Mouse (Mus musculus) heart, embryonic 13.5 days (tissue): ENCODE results near the gene Frem1. TPM values are rescaled to one million over a fixed set of nuclear protein-coding genes. Genes with fewer than 3 reads are reported as not detected.

Experiments
- ATAC-seq: fragments of 200-750 bp; cut with Nextera tagmentation; 2 replicates; pipeline ENCODE4 v1.8.0; 2017; ENCODE audit warnings: moderate TSS enrichment; ENCODE audit not compliant: insufficient number of reproducible peaks, low FRiP score, low TSS enrichment; ENCODE audit errors: extremely low read depth
- H3K27ac ChIP-seq: fragments of 300-500 bp; sonication (generic); replicated peaks from 2 replicates; pipeline ENCODE4 v1.5.1; 2015; ENCODE audit warnings: moderate library complexity, mild to moderate bottlenecking, inconsistent platforms
- H3K27me3 ChIP-seq: fragments of 300-500 bp; sonication (generic); replicated peaks from 2 replicates; pipeline ENCODE4 v1.6.1; 2015; ENCODE audit warnings: mild to moderate bottlenecking, inconsistent platforms
- H3K36me3 ChIP-seq: fragments of 300-500 bp; sonication (generic); 2 replicates; pipeline ENCODE4 v1.6.1; 2015; ENCODE audit warnings: mild to moderate bottlenecking, inconsistent platforms
- H3K4me1 ChIP-seq: fragments of 300-500 bp; sonication (generic); 2 replicates; pipeline ENCODE4 v1.6.1; 2015; ENCODE audit warnings: inconsistent platforms
- H3K4me2 ChIP-seq: fragments of 300-500 bp; sonication (generic); 2 replicates; pipeline ENCODE4 v1.6.1; 2015; ENCODE audit warnings: inconsistent platforms, mild to moderate bottlenecking, moderate library complexity
- H3K4me3 ChIP-seq: fragments of 300-500 bp; sonication (generic); 2 replicates; pipeline ENCODE4 v1.5.1; 2015; ENCODE audit warnings: moderate library complexity, mild to moderate bottlenecking, inconsistent platforms
- H3K9ac ChIP-seq: fragments of 300-500 bp; sonication (generic); 2 replicates; pipeline ENCODE4 v1.6.1; 2015; ENCODE audit warnings: inconsistent platforms, mild to moderate bottlenecking, moderate library complexity
- H3K9me3 ChIP-seq: fragments of 300-500 bp; sonication (generic); 2 replicates; pipeline ENCODE4 v1.6.1; 2016; ENCODE audit warnings: inconsistent platforms
- WGBS: fragments of 180-500 bp; shearing (Covaris S2); methylation state at CpG from one replicate; pipeline ENCODE4 v1.1.7; 2015; ENCODE audit warnings: mixed read lengths; 5-methylcytosine and 5-hydroxymethylcytosine counted together
- polyA plus RNA-seq: library from polyadenylated mRNA; unstranded; fragments of >200 nt; fragmentation: Nextera tagmentation; extraction: Ambion mirVana; gene quantifications from 2 replicates; pipeline ENCODE4 v1.2.1, GENCODE M21; 2015

Frem1 gene
- polyA plus RNA-seq, 1 experiment from 2014 or later = 5.3 TPM

DNA sequence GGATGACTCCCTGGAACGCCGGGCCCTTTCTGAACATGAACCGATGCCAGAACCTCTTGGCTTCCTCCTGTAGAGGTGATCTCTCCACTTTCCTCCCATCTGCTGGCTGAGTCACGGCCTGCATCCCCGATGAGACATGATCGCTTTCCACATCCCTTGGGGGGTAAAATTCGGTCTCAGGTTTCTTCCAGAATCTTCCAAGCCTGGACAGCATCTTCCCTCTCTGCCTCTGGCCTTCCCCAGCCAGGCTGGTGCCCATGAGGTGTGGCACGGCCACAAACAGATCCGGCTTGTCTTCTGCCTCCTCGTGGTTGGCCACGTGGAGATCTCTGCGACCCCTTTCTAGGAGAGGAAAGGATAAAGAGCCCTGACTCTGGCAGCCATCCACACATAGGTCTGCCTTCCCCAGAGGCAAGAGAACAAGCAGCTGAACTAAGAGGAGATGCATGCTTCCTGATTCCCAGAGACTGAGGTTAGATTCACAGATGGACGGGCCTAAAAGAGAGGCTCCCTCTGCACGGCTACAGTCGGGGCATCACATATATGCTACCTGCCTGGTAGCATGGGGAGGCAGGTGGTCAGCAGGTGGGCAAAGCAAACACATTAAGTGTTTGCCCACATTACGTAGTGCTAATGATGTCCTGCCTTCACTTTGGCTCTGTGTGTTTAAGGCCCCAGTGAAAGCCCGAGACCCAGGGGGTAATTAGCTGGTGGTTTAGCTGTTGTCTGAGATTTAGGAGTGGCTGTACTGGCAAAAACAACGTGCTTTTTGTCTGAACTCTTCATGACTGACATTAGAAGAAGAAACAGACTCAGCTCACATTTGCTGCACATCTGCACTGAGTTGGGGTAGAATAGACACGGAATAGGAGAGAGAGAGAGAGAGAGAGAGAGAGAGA lies 167.3 kb downstream of the Frem1 start, which contains the start of gene Cer1:
TSS of gene Cer1 (minus strand) at position 513 of the 899 bp plus-strand sequence.
- H3K36me3 ChIP-seq = no peaks in the 10 kb centered on the region
- 63% methylated on average over 18 of the region's 19 CpGs for WGBS
- H3K4me3 ChIP-seq = no peak within 1 kb of the TSS
- H3K4me1 ChIP-seq = 0 out of 2 replicates have a peak, but pooled peaks cover 1% of the 10 kb centered on the region
- H3K4me2 ChIP-seq = no peak within 1 kb of the TSS
- ATAC-seq = no peak
- H3K27ac ChIP-seq = no peak within 1 kb of the TSS
- no peaks in the 10 kb centered on the region for H3K27me3 ChIP-seq
- H3K9ac ChIP-seq = no peak within 1 kb of the TSS
- H3K9me3 ChIP-seq = no peaks in the 10 kb centered on the region

GRCm38 (mm10) chr4:82882500-82882899 lies 169.6 kb downstream of the Frem1 start:
- Histone ChIP-seq H3K4me1 (no peaks in the 10 kb centered on the region), H3K27ac (no peak overlapping the region), H3K27me3 (no peaks in the 10 kb centered on the region), H3K4me3 (no peak overlapping the region), H3K36me3 (no peaks in the 10 kb centered on the region), H3K9me3 (no peaks in the 10 kb centered on the region), H3K9ac (no peak overlapping the region), H3K4me2 (no peak overlapping the region)
- ATAC-seq = no peak
- 70% methylated on average over 9 of the region's 9 CpGs for WGBS

DNA sequence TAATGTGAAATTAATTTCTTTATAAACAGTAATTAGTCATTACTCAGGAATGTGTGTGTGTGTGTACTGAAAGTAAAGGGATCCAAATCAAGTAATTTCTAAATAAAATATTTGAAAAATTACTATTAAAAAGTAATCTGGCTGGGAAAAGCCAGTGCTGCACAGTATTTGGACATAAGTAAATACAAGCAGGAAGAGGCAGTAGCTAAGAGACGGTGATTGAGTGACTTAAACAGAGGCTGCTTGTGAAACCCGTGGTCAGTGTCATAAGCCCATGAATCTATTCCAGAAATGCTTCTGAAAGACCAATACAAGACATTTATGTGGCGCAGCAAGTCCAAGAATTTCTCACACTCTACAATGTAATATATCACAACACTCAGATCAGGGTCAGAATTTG lies 170.8 kb downstream of the Frem1 start:
- H3K4me3 ChIP-seq = no peak overlapping the region
- H3K27ac ChIP-seq = no peak overlapping the region
- H3K9ac ChIP-seq = no peak overlapping the region
- ATAC-seq = no peak
- no peaks in the 10 kb centered on the region for H3K36me3 ChIP-seq
- no peak overlapping the region for H3K4me2 ChIP-seq
- no peaks in the 10 kb centered on the region for H3K9me3 ChIP-seq
- H3K4me1 ChIP-seq = no peaks in the 10 kb centered on the region
- WGBS = 81% methylated on average over 3 of the region's 3 CpGs
- no peaks in the 10 kb centered on the region for H3K27me3 ChIP-seq

GRCm38 (mm10) chr4:82880243-82880642 lies 171.9 kb downstream of the Frem1 start:
- no peak for ATAC-seq
- Histone ChIP-seq H3K36me3 (no peaks in the 10 kb centered on the region), H3K9ac (no peak overlapping the region), H3K9me3 (no peaks in the 10 kb centered on the region), H3K4me1 (no peaks in the 10 kb centered on the region), H3K4me2 (no peak overlapping the region), H3K27me3 (no peaks in the 10 kb centered on the region), H3K4me3 (no peak overlapping the region), H3K27ac (no peak overlapping the region)
- WGBS = 67% methylated on average over 2 of the region's 2 CpGs

- WGBS = 74% methylated on average over 6 of the region's 6 CpGs
- no peak overlapping the region for H3K4me3 ChIP-seq
- no peaks in the 10 kb centered on the region for H3K9me3 ChIP-seq
- H3K9ac ChIP-seq = no peak overlapping the region
- no peak for ATAC-seq
- no peak overlapping the region for H3K4me2 ChIP-seq
- H3K4me1 ChIP-seq = no peaks in the 10 kb centered on the region
- H3K27ac ChIP-seq = no peak overlapping the region
- no peaks in the 10 kb centered on the region for H3K36me3 ChIP-seq
- H3K27me3 ChIP-seq = no peaks in the 10 kb centered on the region
Observed at GRCm38 (mm10) chr4:82879152-82879551, 173.0 kb downstream of the Frem1 start.

DNA sequence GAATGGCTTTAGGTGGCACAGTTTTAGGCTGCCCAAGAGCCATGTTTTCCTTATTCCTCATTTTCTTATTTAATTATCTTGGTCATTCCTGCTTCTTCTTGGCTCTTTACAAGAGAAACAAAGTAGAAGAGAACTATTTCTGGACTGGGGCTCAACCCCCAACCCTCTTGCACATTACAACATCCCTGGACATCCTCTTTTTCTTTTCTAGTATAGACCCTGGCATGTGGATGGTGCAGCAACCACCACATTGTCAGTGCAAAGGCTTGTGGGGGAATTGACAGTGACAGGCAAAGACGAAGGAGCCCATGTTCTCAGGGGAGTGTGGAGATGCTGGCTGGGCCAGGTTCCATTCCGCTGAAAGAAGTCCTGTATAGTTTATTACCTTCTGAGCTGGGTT lies 175.5 kb downstream of the Frem1 start:
- Histone ChIP-seq H3K9ac (no peak overlapping the region), H3K9me3 (no peaks in the 10 kb centered on the region), H3K27ac (no peak overlapping the region), H3K27me3 (no peaks in the 10 kb centered on the region), H3K4me1 (no peaks in the 10 kb centered on the region), H3K4me2 (no peak overlapping the region), H3K36me3 (no peaks in the 10 kb centered on the region), H3K4me3 (no peak overlapping the region)
- no peak for ATAC-seq
- 85% methylated on average over 2 of the region's 2 CpGs for WGBS

GRCm38 (mm10) chr4:82875532-82875931 lies 176.6 kb downstream of the Frem1 start:
- H3K4me3 ChIP-seq = no peak overlapping the region
- ATAC-seq = no peak
- no peak overlapping the region for H3K9ac ChIP-seq
- H3K4me2 ChIP-seq = no peak overlapping the region
- H3K27ac ChIP-seq = no peak overlapping the region
- WGBS = 58% methylated on average over 4 of the region's 4 CpGs
- no peaks in the 10 kb centered on the region for H3K36me3 ChIP-seq
- no peaks in the 10 kb centered on the region for H3K9me3 ChIP-seq
- no peaks in the 10 kb centered on the region for H3K4me1 ChIP-seq
- H3K27me3 ChIP-seq = no peaks in the 10 kb centered on the region

- no peaks in the 10 kb centered on the region for H3K4me1 ChIP-seq
- H3K4me3 ChIP-seq = no peak overlapping the region
- no peaks in the 10 kb centered on the region for H3K9me3 ChIP-seq
- H3K36me3 ChIP-seq = no peaks in the 10 kb centered on the region
- WGBS = 60% methylated on average over 4 of the region's 4 CpGs
- no peak overlapping the region for H3K4me2 ChIP-seq
- no peaks in the 10 kb centered on the region for H3K27me3 ChIP-seq
- H3K9ac ChIP-seq = no peak overlapping the region
- no peak overlapping the region for H3K27ac ChIP-seq
- no peak for ATAC-seq
Observed at GRCm38 (mm10) chr4:82874791-82875190, 177.3 kb downstream of the Frem1 start.

- Histone ChIP-seq H3K27ac (no peak overlapping the region; the same call in 1 of the 2 replicates), H3K4me3 (no peak overlapping the region), H3K4me1 (no peaks in the 10 kb centered on the region), H3K9me3 (no peaks in the 10 kb centered on the region), H3K36me3 (no peaks in the 10 kb centered on the region), H3K27me3 (no peaks in the 10 kb centered on the region), H3K9ac (no peak overlapping the region), H3K4me2 (no peak overlapping the region)
- 61% methylated on average over 4 of the region's 4 CpGs for WGBS
- ATAC-seq = no peak
Observed at GRCm38 (mm10) chr4:82872548-82872947, 179.6 kb downstream of the Frem1 start.

DNA sequence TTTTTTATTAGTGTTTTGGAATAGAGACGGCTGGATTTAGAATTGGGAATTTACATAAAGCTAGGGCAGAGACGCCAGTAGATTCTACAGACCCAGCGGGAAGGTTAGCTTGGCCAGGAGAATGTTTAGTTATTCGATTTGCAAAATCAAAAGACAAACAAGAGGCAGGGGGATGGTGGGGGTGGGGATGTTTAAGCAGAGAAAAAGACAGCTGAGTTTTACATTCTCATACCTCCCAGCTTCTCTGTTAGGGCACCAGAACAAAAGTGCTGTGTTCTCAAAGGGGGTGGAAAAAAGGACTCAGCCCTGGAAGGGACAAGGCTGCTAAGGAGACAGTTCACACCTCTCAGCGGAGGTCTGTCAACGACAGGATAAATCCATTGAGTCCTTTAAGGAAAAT lies 180.0 kb downstream of the Frem1 start:
- 36% methylated on average over 6 of the region's 6 CpGs for WGBS
- H3K27me3 ChIP-seq = no peaks in the 10 kb centered on the region
- no peak overlapping the region for H3K4me3 ChIP-seq
- H3K27ac ChIP-seq = no peak overlapping the region; the same call in 1 of the 2 replicates
- H3K4me2 ChIP-seq = no peak overlapping the region
- no peaks in the 10 kb centered on the region for H3K4me1 ChIP-seq
- no peak overlapping the region for H3K9ac ChIP-seq
- ATAC-seq = no peak
- no peaks in the 10 kb centered on the region for H3K36me3 ChIP-seq
- H3K9me3 ChIP-seq = no peaks in the 10 kb centered on the region

GRCm38 (mm10) chr4:82870931-82871330 lies 181.2 kb downstream of the Frem1 start:
- Histone ChIP-seq H3K9me3 (no peaks in the 10 kb centered on the region), H3K27me3 (no peaks in the 10 kb centered on the region), H3K27ac (no peak overlapping the region), H3K4me2 (no peak overlapping the region), H3K36me3 (no peaks in the 10 kb centered on the region), H3K4me3 (no peak overlapping the region), H3K4me1 (no peaks in the 10 kb centered on the region), H3K9ac (no peak overlapping the region)
- WGBS = 68% methylated on average over 6 of the region's 6 CpGs
- no peak for ATAC-seq
